Mouse (Mus musculus): ENCODE results near the gene Tet2.

DNA sequence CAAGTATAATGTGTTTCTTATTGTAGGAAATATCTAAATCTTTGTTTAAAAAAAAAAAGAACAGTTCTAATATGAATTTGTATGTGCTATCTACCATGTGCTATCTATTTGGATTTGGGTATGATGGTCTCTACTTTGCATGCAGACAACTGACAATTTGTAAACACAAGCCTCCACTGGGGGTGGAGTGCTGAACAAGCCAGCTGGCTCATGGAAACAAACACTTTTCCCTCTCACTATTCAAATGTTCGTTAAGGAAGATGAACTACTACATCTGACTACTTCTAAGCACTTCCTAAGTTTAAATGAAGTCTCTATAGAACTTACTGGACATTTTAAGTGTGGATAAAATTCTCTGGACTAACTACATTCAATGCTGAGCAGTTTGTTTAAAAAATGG lies 71.2 kb downstream of the Tet2 start:
- TF ChIP-seq CTCF (IDR thresholded peaks at IDR 0.05), result no peak
- no peak for TF ChIP-seq EP300 (IDR thresholded peaks at IDR 0.05)

All from lung, postnatal 0 days (tissue).